Mouse (Mus musculus) adrenal gland, postnatal 4 days (tissue): Measurements from ENCODE around the gene Nat8f1. TPM values are rescaled to one million over a fixed set of nuclear protein-coding genes. Genes with fewer than 3 reads are reported as not detected.
"Not testable (repeated sequence)": the region's sequence is repeated elsewhere in the genome, so short reads cannot be mapped to it uniquely, and the experiment has no call there.

ENCODE experiments used
- DNase-seq, 2 experiments: peaks; one replicate each; pipeline ENCODE4 v3.0.0; 2021 to 2022; ENCODE audit warnings: low spot score in 2 of 2, mixed read lengths in 2 of 2
- long read RNA-seq, 2 experiments: library from polyadenylated mRNA; stranded (forward); transcript quantifications; one replicate each; pipeline ENCODE4 v2.0.0; 2021
- total RNA-seq, 2 experiments: library from RNA; stranded (reverse); gene quantifications; 2 replicates each; pipeline ENCODE4 v1.2.3; 2021

Gene Nat8f1
- 10 to 100 TPM; 36.4 to 36.9 TPM for total RNA-seq
- long read RNA-seq, experiment 1, transcript Nat8f1-201 (2 exons, 1,021 nt): major isoform, 32 of 55 reads
- long read RNA-seq, experiment 1, partial matches to known transcripts: 0 of 55 reads
- long read RNA-seq, experiment 1, other reads (novel, unspliced or antisense): 21 of 55 reads
- long read RNA-seq, experiment 2, transcript Nat8f1-201 (2 exons, 1,021 nt): major isoform, 24 of 41 reads
- long read RNA-seq, experiment 2, partial matches to known transcripts: 0 of 41 reads
- long read RNA-seq, experiment 2, other reads (novel, unspliced or antisense): 13 of 41 reads

DNA sequence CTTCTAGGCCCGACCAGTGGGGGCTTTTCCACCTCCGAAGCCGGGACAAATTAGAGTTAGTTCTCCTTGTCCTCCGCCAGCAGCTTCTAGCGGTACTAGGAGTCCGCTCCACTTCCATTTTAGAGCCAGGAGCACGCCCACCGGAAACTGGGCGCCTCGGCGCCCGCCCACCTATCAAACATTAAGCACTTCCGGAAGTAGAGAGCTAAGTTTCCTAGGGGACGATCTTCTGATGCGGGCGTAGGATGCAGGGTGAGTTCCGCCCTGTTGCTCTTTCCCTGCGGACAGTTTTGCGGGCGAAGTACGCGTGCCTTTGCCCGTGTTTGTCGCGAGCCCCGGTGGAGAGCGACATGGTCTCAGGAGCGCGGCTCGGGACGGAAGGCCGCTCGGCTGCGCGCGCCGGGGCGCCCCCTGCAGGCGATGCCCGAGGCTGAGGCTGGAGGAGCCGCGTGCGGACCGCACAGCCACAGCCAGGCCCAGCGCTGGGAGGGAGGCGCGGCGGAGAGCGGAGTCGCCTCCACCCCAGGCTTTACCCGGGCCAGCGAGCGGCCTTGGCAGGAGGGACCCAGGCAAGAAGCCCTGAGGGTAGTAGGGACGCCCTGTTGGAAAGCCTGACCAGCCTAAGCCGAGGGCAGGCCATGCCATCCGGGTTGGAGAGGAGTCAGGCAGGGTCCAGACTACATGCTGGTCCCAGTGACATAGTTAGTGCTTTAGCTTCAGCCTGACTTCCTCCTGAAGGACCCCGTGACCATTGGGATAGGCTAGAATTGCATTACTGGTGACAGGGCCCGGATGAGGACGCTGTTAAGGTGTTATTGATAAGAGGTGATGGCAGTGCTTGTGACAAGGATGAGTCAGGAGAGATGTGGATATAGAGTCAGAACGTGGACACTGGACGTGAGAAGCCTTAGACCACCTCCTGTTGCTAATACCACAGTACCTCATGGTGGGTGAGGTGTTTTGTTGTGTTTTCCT is at the start of gene Nat8f1:
TSS of gene Nat8f1 (minus strand) at position 149 of the 975 bp plus-strand sequence.
- DNase-seq: peak; percentile 58 to 80

DNA sequence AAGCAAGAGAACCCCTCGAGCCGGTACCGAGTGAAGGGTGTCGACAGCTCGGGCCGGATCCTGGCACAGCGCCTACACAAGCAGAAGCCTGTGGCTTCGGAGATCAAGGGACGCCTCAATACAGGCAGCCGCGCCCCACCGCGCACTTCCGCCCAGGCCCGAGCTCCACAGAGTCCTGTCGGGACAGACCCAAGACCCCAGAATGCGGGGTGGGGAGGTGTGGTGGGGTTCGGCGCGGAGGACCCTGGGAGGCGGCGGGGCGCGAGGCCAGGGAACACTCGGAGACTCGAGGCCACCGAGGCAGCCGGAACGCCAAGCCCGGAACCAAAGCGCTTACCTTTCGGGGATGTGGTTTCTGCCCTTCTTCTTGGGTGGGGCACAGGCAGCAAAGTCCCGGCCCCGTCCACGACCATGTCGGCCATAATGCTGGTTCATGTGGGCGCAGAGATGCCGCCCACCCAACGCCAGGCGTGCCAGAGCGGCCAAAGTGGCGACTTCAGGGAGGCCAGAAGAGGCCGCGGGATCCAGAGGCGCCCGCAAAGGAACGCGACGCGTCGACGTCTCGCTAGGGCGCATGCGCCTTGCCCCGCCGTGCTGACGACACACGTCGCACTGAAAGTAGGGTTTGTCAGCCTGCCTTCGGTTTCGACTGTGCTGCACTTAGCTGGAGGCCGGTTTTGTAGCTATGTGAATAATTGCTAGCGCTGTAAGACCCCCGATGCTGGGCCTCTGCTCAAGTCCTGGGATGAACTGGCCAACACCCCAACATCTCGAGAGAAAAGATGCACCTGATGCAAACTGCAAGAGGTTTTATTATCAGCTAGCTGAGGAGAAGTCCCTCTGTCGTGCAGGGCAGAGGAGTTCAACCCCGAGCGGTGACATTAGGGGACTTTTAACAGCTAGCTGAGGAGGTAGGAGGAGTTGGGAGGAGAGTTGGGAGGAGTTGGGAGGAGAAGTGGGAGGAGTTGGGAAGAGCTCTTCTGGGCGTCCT is 45.9 kb upstream of the Nat8f1 start, which contains the start of gene Dusp11:
TSS of gene Dusp11 (minus strand) at position 567 of the 991 bp plus-strand sequence.
- peak; percentile 74 to 86 for DNase-seq

DNA sequence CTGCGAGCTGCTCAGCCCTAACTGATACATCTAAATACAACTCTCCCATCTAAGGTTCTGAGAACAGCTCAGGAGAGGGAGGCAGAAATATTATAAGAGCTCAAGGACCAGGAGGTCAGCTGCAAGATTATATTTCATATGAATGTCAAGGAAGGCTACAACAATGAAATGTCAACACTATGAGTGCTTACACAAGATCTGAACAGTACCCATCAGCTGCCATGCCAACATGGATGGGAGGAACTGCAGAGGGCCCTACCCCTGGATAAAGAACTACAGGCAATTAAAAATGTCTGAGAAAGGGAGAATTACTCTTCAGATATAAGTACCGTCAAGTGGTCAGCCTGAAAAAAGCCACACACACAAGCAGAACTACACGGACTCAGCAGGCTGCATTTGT is 42.1 kb upstream of the Nat8f1 start:
- DNase-seq: no peak

DNA sequence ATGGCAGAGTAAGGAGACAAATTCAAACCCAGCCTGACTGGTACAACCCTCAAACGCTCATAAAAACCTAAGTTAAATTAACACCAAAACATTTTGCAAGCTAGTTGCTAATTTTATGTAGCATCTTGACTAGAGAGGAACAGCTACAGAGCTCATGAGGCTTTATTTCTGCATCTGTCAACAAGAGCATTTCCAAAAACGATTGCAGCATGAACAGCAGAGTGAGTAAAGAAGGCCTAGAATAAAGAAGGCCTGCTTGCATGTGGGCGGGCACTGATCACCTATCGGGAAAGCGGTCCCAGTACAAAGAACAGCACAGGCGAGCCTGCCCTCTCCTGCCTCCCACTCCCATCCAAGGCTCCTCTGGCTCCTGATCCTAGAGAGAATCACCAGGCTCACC is 33.1 kb upstream of the Nat8f1 start:
- DNase-seq: no peak

DNA sequence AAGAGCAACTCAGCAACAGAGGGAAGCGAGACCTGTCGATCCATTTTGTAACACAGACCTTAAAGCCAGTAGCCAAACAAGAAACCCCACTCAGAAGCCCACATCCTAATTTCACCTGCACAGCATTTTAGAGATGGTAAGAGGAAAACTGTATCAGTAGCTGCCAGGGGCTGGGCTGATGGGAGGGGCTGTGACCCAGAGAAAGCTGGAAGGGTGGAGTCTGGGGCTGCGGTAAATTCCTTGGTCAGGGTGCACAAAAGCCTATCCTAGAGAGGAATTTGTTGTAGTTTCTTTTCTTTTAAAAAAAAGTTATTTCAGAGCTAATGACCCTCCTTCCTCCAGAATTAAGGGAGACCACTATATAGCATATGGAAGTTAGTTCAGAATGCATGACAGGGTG is 27.0 kb upstream of the Nat8f1 start:
- DNase-seq: no peak

DNA sequence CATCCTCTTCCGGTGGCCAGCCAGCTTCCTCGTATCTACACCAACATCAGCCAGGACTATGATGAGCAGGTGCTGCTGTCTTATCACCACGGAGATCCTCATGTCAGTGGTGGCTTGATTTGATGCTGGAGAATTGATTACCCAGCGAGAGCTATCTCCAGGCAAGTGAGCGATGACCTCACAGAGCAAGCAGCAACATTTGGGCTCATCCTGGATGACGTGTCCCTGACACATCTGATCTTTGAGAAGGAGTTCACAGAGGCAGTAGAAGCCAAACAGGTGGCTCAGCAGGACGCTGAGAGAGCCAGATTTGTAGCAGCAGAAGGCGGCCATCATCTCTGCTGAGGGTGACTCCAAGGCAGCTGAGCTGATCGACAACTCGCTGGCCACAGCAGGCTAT is 23.2 kb upstream of the Nat8f1 start:
- DNase-seq: no peak

DNA sequence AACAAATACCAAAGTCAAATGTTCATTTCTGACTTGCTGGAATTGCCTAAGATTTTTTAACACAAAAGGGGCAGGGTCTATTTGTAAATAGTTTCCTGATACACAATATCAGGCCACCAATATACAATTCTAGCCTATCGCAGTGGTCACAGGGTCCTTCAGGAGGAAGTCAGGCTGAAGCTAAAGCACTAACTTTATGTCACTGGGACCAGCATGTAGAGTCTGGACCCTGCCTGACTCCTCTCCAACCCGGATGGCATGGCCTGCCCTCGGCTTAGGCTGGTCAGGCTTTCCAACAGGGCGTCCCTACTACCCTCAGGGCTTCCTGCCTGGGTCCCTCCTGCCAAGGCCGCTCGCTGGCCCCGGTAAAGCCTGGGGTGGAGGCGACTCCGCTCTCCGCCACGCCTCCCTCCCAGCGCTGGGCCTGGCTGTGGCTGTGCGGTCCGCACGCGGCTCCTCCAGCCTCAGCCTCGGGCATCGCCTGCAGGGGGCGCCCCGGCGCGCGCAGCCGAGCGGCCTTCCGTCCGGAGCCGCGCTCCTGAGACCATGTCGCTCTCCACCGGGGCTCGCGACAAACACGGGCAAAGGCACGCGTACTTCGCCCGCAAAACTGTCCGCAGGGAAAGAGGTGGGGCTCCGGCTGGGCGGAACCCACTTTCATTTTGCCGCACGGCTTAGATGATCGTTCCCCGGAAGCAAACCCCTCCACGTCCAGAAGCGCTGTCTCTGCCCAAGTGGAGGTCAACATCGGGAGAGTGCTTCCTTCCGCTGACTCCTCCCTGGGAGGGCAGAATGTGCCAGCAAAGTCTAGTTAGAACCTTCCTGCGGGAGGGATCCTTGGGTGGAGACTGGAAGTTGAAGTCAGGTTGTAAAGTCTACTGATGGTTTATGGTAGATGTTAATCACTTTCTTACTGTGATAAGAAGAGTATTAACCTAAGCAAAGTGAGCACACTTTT is 21.3 kb upstream of the Nat8f1 start:
- DNase-seq: peak; percentile 63 to 78

DNA sequence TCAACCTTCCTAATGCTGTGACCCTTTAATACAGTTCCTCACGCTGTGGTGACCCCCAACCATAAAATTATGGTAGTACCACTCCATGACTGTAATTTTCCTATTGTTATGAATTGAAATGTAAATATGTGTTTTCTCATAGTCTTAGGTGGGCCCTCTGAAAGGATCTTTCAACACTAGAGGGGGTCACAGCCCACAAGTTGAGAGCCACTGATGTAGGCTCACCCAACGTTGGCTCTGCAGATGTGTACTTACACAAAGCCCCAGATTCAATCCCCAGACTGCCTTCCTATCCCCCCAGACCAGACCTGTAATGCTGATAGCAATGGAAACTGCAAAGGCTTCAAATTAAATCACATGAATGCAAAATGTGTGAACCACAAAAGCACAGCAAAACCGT is 20.2 kb upstream of the Nat8f1 start:
- DNase-seq: no peak

DNA sequence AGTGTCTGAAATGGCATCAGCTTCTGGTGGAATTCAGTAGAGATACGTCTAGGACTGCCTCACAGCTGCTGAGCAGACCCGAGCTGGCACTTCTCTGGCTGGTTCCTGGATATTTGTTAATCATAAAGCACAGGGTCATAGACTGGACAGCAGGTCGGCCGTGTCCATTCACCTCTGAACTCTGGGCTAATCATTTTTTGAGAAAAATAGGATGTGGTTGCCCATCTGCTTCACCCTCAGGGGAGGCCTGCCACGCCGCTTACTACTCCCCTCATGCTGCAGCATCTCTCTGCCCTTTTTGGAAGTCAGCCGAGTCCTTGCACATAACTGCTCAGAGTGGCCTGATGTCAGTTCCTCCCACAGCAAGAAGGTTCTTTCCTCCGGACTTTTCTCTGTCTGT is 18.6 kb upstream of the Nat8f1 start:
- no peak for DNase-seq

DNA sequence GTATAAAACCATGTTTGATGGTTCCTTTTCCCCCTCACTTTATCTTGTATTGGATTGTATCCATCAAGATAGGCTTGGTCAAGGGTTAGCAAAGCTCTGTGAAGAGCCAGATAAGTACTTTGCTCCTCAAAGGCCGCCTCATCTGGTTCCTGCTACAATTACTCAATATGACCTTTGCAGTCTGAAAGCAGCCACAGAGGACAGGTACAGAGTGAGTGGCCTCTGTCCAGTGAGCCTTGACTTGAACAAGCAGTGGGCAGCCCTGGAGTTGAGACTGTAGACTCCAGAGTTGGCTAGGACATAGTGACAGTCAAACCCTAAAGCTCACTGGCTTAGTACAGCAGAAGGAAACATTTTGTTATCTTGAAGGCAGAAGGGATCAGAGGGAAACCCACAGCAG is 13.8 kb upstream of the Nat8f1 start:
- DNase-seq: no peak

DNA sequence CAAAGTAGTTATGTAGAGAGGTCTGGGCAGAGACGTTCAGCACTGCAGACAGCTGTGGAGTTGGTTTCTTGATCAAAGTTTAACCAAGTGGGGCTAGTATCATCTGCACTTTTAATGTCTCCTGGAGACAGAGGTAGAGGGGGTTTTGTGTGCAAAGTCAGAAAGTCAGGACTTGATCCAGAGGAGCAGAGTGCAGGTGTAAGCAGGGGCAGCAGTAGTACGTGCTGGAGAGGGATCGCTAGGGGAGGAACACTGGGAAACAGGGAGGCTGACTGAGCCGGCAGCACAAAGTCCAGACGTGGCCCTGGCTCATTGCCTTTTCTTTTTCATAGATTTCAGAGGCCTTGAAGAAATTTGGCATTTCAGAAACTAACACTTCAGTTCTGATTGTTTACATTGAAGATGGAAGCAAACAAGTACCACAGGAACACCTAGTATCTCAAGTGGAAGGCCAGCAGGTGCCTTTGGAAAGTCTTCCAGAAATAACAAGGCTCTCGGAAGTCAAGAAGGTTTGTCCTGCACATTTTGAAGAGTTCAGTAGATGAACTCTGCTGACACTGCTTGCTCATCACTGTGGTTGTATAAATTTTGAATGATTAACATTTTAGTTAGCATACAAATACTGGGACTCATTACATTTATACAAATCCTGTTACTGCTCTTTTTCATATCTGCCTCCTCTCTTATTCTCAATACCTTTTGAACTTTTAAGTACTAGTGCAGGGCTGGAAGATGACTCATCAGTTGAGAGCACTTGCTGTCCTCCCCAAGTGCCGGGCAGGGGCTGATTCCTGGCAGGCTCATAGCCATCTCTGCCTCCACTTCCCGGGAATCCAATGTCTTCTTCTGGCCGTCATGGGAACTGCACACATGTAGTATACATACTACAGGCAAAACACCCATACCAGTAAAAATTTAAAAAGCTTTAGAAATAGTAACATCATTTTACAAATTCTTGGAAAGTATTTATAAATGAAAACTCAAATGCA is 12.3 kb upstream of the Nat8f1 start:
- no peak for DNase-seq

DNA sequence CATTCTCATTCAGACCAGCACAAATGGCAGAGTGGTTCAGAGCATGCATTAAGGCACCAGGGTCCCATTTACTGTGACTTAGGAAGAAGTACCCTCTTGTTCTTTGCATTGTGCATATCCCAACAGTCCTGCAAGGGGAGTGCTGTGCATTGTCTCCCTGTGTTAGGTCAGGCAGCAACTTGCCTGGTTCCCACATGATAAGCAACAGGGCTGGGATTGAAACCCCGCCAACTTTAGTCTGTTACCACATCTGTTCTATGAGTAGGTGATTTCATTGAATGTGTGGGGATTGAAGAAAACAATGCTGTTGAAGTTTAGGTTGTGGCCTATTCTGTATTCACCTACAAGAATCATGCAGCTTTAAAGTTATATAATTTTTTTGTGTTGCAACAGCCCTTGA is 11.2 kb upstream of the Nat8f1 start:
- no peak for DNase-seq

DNA sequence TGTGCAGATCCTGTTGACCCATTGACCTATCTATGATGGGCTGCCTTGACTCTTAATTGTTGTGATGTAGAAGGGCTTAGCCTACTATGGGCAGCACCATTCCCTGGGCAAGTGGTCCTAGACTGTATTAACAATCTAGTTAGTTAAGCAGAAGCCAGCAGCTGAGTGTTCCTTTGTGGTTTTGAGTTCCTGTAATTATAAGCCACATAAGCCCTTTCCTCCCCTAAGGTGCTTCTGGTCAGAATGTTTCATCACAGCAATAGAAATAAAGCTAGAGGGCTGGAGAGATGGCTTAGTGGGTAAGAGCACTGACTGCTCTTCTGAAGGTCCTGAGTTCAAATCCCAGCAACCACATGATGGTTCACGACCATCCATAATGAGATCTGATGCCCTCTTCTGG is 8.2 kb upstream of the Nat8f1 start:
- no peak for DNase-seq

DNA sequence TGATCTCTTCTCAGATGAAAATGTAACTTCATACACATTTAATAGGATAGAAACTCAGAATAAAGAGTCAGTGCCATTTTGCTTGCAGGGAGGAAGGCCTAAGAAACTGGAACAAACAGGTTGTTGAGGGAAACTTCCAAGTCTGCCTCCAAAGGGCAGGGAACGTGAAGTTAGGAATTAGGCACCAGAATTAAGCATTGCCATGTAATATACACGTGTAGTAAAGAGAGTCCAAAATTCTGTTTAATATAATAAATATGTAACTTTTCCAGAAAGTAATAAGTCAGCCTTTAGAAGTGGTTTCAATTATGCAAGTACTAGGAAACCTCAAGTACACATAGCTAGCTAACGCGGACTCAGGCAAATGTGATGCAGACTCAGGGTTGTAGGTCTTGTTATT is 3.9 kb upstream of the Nat8f1 start:
- no peak for DNase-seq

DNA sequence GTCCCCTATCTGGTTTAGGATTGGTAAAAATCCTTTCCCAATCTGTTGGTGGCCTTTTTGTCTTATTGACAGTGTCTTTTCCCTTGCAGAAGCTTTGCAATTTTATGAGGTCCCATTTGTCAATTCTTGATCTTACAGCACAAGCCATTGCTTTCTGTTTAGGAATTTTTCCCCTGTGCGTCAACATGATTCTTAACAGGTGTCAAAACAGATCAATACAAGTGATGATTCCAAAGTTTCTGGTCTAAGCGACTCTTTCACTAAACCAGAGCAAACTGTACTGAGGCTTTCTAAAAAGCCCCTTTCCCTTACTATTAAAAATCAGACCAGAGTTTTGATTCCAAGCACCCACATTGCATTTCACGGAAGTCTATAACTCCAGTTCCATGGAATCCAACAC is 2.9 kb upstream of the Nat8f1 start:
- not testable (repeated sequence) for DNase-seq

DNA sequence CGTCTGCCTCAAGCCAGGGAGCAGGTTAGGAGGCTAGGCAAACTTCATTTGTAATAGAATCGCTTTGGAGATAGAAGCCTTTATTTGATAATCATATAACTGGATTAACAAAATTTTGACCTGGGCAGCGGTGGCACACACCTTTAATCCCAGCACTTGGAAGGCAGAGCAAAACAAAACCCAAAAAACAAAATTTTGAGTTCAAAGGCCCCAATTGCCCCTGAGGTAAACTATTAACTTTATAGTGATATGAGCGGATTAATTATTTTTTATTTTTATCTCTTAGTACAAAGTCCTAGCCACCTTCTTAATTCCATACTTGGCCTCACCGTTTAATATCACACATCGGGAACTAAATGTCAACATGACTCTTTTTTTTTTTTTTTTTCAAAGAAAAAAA is 1.1 kb upstream of the Nat8f1 start:
- no peak for DNase-seq

DNA sequence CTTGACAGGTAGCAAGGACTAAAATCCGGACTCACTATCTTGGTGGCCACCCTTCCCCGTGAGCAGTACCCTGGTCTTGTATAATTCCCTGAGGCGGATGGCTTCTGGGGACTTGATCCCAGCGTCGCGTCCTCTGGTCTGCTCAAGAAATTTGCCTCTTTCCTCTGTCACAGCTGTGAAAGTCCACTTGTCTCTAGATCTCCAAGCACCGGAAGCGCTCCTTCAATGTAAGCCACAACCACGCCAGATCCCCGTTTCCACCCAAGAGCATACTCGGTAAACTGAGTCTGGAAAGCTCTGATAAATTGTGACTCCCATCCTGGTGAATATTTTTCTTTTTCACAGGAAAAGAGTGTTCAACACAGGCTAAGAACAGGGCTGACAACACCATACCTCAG is 347 bp downstream of the Nat8f1 start:
- DNase-seq: no peak

DNA sequence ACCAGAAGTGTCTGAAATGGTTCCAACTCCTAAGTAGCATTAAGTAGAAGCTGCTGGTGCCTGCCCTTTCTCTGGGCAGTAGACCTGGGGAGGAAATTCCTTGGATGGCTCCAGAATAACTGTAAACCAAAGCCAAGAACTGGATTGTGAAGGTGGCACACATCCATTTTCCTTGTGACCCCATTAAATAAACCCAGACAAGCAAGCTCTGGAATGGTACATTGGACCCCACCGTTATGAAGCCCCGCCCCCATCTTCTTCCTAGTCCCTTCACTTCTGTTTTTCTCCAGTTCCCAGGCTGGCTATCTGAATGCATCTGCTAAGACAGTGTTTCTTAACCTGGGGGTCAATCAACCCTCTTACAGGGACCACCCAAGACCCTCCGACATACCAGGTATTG is 3.9 kb downstream of the Nat8f1 start, which contains the start of gene Tprkb:
TSS of gene Tprkb (plus strand) at position 279 of the 400 bp plus-strand sequence.
- DNase-seq: no peak

DNA sequence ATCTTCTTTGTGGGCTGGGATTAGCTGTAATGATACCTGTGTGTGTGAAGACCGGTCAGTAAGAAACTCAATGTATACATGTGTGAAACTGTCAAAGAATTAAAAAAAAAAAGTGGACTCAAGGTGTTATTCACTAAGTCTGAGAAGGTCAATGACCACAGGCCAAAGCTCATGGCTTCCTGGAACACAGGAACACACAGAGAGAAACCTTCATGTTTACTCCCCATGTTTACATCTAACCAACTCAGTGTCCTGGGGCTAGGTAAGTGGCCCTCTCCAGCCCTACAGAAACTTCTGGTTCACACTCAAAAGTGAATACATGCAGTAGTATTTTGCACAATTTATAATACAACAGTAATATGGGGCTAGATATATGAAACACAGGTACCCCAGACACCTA is 5.8 kb downstream of the Nat8f1 start:
- DNase-seq: no peak
